Mouse (Mus musculus): ENCODE results near the gene Ebi3.

The Ebi3 gene

GRCm38 (mm10) chr17:56003000-56003399 is 50.6 kb downstream of the Ebi3 start:
- no peak for DNase-seq (ENCODE audit: low read depth, low spot score)

GRCm38 (mm10) chr17:56005415-56006061 is 53.1 kb downstream of the Ebi3 start, which contains the start of the genes Stap2 and Mpnd:
Stap2 (minus strand) TSS chr17:56005584.
Mpnd (plus strand) TSS chr17:56005711.
- DNase-seq (ENCODE audit: low read depth, low spot score), result peak; percentile 57

All from c-Kit-negative CD71-positive TER-119-positive erythroid progenitor cells, embryonic 14.5 days (primary cell).